Mouse (Mus musculus) fat pad, adult 2 months (tissue): ENCODE data around the gene Nps.
"Not testable (repeated sequence)": the region's sequence is repeated elsewhere in the genome, so short reads cannot be mapped to it uniquely, and the experiment has no call there.

Source experiments
- DNase-seq: peaks from one replicate; pipeline ENCODE4 v3.0.0-alpha.2; 2011; ENCODE audit warnings: low read depth, low spot score; ENCODE audit errors: extremely low read depth

Nps gene

DNA sequence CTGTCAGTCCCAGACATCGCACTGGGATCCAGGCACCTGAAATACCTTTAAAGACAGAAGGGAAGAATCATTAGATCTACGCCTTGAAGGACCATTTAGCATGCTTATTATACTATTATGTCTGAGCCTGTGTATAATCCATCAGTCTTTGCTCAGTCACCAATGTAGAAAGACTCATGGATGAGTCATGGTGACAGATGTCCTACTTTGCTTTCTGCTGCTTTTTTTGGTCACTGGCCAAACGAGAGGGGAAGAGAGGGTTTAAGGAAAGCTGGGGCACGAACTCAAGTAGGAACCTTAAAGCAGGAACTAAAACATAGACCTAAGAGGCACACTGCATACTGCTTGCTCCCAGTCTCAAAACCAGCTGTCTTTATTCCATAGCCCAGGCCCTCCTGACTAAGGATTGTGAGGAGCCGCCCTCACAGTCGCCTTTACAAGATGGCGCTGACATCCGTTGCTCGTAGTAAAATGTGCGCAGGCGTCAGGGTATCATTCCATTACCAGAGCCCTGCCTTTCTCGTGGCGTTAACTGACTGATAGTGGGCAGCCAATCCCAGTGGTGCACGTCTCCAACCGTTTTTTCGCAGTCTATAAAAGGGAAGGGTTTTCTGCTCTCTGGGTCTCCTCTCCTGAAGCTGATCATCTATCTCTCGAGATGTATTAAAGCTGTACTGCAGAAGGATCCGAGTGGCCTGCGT lies at the start of gene Nps:
Gene Nps, plus strand, starts transcription at position 651 of the 701 bp plus-strand sequence.
- DNase-seq = not testable (repeated sequence)

DNA sequence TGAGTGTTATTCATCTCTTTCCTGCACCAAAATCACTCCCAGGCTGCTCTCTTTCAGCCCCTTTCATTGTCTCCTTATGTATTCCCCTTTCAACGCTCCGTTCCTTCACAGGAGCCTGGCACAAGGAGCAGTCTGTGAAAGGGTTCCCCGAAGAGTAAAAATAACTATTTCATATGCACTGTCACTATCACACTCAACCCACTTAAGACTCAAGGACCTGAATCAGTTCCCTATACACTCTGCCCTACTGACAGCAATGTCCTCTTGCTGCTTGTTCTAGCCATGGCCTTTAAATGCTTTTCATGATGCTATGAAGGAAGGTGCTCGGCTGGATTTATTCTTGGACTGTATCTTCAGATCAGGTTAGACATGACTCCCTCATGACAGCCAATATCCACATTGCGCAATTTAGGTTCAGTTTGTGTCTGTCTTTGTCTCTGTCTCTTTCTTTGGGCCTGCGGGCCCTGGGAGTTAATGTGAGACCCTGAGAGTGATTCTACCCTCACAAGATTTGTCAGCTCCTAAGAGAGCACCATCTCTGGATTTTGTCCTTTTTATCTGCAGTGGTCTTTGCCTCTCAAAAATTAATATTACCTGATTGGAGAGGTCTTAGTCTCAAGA lies 49.4 kb upstream of the Nps start:
- DNase-seq = no peak

DNA sequence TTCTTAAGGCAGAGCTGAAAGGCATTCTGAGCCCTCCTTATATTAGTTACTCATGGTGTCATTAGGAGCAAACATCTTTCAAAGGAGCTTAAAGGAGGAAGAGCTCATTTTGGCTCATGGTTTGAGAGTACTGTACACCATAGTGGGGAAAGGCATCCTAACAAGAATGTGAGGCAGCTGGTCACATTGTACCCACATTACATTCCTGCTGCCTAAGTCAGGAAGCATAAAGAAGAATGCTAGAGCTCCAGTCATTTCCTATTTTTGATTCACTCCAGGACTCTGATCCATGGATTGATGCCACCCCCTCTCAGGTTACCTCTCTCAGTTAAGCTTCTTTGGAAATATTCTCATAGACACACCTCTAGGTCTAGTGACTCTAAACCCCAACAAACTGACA lies 48.2 kb upstream of the Nps start:
- DNase-seq = no peak

DNA sequence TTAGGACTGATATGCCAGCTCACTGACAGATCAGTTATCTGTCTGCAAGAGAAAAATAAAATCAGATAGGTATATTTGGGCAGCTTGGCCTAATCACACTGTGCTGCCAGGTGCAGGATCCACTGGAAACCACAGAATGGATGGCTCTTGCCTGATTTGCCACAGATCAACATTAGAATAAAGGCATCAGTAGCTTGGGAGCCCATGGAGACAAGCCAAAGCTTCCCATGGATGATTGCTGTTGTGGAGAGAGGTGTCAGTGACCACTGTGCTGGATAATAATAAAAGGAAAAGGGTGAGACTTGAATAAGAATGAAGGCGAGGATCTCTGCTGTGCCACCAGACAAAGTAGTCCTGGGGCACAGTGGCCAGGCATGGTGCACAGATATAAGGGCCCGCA lies 47.7 kb upstream of the Nps start:
- no peak for DNase-seq

DNA sequence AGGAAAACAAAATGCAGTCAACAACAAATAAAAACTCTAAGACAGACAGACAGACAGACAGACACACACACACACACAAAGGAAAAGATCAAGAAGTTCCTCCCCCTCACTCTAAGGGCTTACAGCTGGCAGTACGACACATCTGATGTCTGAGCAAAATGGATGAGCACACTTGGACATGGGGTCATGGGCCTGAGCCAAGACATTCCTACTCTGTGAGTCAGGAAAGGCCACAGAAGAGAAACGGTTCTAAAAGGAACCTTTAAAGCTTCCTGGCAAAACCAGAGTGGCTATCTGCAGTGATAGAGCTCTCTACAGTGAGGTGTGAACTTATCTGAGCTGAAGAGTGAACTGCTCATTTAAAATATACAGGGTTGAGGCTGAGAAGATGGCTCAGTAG lies 46.0 kb upstream of the Nps start:
- DNase-seq = no peak

DNA sequence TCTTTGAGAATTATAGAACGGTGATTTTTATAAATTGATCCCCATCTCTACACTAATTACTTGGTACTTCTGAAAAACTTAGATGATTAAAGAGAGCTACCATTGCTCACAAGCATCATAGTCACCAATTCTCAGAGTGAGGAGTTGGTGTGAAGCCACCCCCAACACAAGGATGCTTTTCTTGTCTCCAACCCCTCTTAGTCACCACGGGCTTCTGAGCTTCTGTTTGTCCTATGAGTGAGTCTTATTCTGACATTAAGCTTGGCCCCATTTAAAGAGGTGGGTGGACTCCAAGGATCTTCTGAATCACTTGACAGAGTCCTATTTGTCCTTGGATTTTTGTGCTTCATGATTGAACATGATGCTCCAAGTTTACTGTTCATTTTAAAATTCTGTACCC lies 37.0 kb upstream of the Nps start:
- no peak for DNase-seq

DNA sequence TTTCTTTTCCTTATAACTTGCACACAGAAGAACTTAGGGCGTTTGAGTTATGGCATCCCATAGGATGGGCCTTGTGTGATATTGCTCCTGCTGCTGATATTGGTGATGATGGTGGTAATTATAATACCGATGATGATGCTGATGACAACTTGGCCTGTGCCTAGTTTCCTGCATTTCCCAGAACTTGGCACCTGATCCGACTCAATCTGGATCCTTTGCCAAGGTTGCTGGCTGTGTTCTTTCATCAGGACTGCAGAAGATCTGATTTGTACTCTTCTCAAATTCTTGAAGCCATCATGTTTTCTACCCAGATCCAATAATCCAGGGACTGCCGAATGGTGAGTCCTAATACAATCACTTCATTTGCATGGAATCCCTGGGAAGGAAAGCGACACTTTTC lies 32.5 kb upstream of the Nps start:
- DNase-seq = no peak

DNA sequence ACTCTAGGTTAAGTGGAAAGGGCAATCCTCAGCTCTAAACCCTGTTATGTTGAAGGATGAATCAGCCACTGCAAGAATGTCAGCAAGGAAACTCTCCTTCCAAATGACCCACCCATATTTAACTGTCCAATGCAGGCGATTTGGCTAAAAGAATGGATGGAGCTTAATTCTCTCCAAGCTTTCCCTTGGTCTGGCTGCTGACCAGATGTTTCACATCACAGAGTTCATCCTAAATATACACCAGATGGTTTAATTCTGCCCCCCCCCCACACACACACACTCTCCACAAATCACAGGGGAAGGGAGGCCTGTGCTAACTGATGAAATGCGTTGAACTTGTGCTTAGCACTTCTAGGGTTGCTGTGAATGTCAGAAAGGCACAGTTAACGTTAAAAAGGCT lies 21.4 kb upstream of the Nps start:
- no peak for DNase-seq

DNA sequence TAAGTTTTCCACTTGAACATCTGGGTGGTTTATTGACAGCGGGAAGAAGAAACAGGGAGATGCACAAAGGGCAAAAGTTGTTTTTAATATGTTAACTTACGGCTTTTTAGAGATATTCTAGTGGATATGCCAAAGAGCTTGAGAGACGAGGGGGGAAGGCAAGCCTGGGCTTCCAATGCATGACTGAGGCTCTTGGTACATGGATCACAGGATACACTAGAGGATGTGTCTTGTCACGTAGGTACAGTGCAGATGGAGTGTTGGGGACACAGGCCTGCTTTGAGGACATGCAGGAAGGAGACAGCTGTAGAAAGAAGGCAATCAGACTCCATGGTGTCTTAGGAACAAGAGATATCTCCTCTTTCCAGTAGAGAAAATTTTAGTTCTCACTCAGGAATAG lies 19.1 kb upstream of the Nps start:
- no peak for DNase-seq

DNA sequence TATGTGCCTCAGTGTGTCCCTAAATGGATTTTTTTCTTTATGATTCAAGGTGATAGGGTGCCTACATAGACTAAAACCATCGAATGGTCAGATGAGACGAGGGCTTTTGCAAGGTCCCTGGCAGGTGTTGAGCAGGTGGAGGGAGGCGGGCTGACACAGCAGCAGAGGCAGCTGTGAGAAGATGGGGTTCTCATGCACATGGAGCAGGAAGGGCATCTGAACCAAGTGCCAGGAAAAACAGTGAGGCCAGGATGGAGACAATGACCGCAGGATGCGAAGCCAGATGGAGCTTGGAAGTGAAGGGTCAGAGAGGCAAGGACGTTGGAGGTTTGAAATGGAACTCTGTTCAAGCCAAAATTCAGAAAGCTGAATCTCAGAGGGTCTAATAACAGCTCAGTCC lies 18.5 kb upstream of the Nps start:
- no peak for DNase-seq

DNA sequence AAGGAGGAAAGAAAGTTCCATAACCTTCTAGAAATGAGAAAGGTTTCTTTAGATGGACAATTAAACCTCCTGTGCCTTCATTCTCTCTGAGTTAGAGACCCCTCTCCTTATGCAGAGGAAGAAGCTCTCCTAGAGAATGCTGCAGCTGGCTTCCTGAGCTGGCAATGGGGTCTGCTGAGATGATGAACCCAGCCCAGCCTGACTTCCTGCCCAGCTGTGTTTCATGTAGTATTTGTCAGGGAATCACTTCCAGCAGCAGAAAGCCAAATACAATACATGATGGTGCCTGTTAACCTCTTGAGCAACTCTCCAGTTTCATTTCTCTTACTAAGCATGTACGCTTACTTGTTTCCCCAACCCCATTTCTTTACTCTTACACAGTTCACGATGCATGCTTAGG lies 17.9 kb upstream of the Nps start:
- no peak for DNase-seq

DNA sequence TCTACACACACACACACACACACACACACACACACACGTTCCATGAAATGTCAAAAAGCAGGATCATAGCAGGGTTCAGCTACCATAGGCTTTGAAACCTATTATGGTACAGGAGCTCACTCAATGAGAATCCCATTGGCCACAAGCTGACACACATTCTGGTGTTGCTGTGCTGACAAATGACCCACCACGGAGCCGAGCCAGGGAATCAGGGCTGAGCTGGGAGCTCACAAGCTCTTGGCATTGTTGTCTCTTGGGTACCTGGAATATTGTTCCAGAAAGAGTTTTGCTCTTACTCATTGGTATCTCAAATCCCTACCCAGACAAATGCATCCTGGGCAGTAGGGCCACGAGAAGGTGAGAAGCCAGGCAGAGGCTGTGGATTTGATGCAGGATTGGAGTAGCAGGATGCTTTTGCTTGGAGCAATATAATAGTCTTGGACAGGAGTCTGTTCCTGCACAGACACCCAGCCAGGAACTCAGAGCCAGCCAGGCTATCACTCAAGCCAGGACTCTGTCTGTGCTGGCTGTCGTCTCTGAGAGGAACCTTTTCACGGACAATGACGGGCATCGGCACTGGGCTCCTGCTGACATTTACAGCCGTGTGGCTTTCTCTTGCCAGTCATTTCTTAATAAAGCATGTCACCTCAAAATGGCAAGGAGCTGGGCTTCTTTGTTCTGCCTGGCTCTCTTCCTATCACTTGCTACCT lies 14.2 kb upstream of the Nps start:
- DNase-seq = no peak

DNA sequence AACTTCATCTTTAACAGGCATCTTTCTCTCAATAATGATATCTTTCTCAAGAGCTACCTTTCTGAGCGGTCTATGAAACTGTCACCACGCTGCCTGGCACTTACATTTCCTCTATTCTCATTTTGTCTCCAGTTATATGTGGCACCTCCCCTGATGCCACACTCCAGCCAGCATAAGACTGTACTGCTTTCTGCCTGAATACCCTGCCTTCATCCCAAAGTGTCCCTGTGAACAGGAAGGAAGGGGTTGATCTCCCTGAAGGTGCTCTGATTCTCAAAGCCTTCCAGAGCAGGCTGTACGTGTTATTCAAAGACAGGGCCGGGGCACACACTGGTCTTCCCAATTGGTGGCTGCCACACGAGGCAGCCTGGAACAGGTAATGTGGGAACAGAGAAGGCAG lies 12.1 kb upstream of the Nps start:
- DNase-seq = no peak

DNA sequence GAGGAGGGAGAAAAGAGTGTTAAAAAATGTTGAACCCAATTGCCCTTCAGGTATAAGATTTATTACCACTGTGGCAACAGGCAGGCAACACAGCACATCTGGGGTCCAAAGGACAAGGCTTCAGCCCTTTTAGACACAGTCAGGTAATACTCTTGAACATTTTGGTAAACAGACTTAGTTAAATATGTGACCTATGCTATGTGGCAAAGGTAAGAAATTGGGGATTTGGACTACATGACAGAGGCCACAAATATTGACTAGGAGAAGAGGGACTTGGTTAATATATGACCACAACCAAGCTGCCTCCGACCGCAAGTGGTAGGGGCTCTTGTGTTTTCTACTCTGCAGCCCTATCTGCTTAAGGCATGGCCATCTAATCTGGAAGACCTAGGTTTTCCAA lies 5.3 kb upstream of the Nps start:
- DNase-seq = no peak

DNA sequence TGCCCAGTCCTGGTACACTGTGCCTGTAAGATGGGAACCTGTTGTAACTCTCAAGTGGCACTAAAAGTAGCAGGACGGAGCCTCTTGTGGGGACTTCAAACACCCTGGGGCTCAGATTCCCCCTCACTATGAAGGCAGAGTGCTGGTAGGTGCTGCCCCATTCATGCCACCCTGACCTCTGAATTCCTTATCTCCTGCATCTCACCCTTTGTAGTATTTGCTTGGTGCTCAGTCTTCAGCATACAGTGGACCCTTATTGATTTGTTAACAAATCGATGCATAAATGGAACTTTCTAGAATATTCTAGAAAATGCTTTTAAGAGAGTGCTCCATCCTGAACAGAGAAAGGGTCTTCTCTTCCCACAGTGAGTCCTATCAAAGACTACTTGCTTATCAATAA lies 4.1 kb upstream of the Nps start:
- no peak for DNase-seq

DNA sequence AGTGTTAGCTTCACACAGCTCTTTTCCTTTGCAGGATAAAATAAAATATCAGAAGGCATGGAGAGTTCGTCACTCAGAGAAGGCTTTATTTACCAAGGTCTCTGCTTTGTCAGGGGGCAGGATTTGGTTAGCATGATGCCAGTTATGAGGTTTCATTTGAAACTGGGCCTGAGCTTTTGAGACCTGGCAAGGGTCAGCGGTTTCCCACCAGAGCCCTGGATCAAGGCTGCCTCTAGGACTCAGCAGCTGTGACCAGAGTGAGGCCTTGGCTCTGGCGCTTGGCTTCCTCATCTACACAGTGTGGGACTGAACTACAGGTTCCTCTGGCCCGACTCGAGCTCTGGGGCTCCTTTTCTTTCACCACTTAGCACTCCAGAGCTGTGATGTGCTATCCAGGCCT lies 12.5 kb downstream of the Nps start:
- no peak for DNase-seq

DNA sequence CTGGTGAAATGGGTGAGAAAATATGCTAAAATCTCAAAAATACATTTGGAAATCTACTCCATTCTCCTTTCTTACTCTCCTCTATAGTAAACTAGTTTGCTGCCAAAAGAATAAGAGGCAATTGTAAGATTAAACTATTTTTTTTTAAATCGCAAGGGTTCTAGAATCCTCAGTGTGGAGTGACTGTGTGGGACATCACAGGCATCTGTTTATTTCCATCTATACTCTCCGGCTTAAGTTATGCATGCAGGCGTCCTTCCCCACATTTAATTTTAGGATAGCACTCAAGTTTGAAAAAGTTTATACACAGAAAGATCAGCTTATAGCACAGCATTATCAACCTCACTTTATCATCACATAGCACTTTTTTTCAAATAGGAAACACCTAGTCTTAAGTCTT lies 24.7 kb downstream of the Nps start:
- no peak for DNase-seq

DNA sequence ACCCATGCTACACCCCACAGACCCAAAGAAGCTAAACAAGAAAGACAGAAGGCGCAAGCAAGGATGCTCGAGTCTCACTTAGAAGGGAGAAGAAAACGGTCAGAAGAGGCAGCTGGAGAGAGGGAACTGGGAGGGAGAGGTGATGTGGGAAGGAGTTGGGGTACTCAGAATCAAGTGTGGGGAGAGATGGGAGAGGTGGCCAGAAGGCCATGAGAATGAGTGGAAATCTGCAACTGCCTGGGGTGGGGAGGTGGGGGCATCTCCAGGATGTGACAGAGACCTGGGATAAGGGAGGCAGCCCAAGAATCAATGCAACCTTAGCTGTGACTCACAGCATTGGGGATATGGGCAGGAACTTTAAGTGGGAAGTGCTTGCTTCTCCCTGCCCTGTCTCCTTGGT lies 31.5 kb downstream of the Nps start:
- DNase-seq = no peak

DNA sequence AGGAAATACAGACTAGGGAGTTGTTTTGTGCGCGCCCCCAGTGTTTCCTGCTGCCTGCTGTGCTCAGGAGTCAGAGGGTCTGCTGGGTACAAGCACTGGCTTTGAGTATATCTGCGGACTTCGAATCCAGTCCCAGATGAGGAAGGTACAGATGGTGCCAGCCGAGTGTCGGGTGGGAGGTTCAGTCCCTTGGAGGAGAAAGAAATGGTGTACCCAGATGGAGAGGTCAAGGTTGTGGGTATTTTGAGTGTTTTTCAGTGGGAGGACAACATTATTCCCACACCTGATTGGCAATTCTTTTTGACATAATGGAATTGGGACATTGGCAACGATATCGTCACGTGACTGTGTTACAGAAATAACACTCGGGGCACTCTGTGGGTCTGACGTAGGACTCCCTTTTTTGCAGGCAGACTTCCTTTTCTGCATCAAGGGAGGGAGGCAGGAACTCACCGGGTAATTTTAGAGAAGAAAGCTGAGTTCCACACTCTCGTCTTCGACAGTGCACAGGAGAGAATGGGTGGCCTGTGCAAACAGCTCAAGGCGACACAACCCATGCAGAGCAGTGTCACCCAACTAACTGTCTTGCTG lies 33.2 kb downstream of the Nps start:
- DNase-seq = no peak

DNA sequence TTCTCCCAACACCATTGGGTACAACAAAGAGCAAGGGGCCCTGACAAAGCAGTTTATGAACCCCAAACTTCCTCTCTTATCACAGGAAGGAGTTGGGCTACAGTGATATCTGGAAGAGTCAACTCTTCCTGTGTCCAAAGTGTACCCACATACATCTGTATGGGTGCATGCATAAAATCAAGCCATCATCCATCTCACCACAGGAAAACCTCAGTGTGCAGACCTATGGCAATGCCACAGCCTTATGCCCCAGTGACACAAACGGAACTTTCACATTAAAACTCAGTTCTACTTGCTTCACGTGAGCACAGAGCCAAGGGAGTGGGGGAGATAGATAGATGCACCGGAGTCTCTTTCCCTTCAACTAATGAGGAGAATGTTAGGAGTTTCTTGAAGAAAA lies 36.0 kb downstream of the Nps start:
- DNase-seq = no peak

DNA sequence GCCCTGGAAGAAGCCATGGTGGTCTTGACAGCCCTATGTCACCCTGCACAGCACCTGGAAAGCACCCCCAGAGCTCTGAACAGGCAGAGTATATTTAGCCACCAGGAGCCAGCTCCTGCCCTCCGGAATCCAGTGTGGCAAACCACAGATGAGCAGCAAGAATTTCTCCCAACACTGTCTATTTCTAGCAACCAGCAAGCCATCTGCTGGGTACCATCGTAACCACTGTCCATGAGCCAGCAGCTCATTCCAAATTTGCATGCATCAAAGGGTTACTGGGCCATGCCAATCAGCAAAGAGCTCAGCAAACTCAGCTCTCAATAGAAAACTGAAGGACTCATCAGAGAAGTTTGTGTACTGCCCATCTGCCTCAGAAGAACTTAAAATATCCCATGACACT lies 46.0 kb downstream of the Nps start:
- DNase-seq = no peak
